Mouse (Mus musculus) lung, postnatal 10 days (tissue): ENCODE measurements around the gene Ldha.
"Not testable (repeated sequence)": the region's sequence is repeated elsewhere in the genome, so short reads cannot be mapped to it uniquely, and the experiment has no call there.

Experiments used
- DNase-seq: peaks from one replicate; pipeline ENCODE4 v3.0.0; 2021

The Ldha gene

GRCm38 (mm10) chr7:46881941-46882340 lies 40.7 kb downstream of the Ldha start:
- DNase-seq = not testable (repeated sequence)

- no peak for DNase-seq
Observed at GRCm38 (mm10) chr7:46883304-46883703, 42.0 kb downstream of the Ldha start.

GRCm38 (mm10) chr7:46895511-46895910 lies 54.2 kb downstream of the Ldha start:
- DNase-seq = no peak

- no peak for DNase-seq
Observed at GRCm38 (mm10) chr7:46899343-46899742, 58.1 kb downstream of the Ldha start.
